Mouse (Mus musculus) kidney, adult 11 months (tissue): ENCODE measurements around the gene Aff3.

ENCODE experiments used
- DNase-seq: peaks from one replicate; pipeline ENCODE4 v3.0.0; 2022

Aff3 gene

GRCm38 (mm10) chr1:38139396-38139795 lies 525.4 kb downstream of the Aff3 start:
- no peak for DNase-seq

- no peak for DNase-seq
These were observed 531.8 kb downstream of the Aff3 start for GRCm38 (mm10) chr1:38132942-38133341.

GRCm38 (mm10) chr1:38130715-38131483 lies 533.9 kb downstream of the Aff3 start:
- DNase-seq, result no peak

GRCm38 (mm10) chr1:38129501-38130267 lies 535.1 kb downstream of the Aff3 start, which contains the start of gene Rev1:
Gene Rev1 (minus strand): TSS chr1:38129801.
- DNase-seq, result peak; percentile 96

- DNase-seq, result peak; percentile 48
These were observed 535.8 kb downstream of the Aff3 start for GRCm38 (mm10) chr1:38128919-38129436.
